Mouse (Mus musculus): ENCODE data around the gene Sar1a.

Sar1a gene

DNA sequence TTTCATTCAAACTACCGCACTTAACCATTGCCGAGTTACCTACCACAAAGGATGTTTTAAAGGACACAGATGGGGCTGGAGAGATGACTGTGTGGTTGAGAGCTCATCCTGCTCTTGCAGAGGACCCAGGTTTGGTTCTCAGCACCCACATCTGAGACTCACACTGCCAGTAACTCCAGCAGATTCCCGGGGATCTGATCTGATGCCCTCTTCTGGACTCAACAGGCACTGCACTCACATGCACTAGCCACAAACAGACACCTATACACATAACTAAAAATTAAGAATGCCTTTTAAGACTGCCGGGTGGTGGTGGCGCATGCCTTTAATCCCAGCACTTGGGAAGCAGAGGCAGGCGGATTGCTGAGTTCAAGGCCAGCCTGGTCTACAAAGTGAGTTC, 50.1 kb downstream of the Sar1a start:
- no peak for DNase-seq (ENCODE audit: low spot score)

- no peak for DNase-seq (ENCODE audit: low spot score)
These were observed 54.3 kb downstream of the Sar1a start for GRCm38 (mm10) chr10:61734377-61734776.

DNA sequence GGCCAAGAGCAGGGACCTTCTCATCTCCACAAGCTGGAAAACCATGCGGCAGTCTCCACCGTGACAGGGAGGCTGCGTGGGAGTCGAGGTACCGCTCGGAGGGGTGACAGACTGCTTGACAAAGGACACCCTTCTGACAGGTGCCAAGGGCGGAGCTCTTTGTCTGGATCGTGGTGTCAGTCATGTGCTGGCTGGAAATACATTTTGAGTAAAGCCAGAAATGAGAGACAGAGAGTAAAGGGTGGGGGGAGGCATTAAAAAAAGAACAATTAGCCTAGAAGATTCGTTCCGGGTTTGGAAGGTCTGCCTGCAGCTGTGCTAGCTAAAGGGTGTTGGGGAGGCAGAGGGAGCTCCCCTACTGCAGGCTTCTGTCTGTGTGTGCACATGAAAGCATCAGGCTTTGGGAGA, 56.6 kb downstream of the Sar1a start:
- DNase-seq (ENCODE audit: low spot score): no peak

DNA sequence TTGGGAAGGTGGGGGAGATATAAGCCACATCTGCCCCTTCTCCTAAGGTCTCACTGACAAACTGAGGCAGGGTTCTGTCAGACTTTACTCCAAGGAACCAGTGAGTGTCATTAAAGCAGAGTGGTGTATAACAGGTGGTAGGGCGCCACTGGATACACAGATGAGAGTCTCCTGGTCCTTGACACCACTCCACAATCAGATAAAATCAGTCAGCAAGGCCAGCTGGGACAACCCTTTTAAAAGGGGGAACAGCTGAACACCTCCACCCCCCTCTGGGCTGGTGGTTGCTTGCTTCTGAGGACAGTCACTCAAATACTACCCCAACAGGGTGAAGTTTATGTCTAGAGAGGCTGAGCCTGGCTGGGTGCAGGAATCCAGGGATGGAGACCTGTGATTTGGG, 57.4 kb downstream of the Sar1a start:
- DNase-seq (ENCODE audit: low spot score): no peak

- no peak for DNase-seq (ENCODE audit: low spot score)
These were observed 58.0 kb downstream of the Sar1a start for GRCm38 (mm10) chr10:61738126-61738525.

DNA sequence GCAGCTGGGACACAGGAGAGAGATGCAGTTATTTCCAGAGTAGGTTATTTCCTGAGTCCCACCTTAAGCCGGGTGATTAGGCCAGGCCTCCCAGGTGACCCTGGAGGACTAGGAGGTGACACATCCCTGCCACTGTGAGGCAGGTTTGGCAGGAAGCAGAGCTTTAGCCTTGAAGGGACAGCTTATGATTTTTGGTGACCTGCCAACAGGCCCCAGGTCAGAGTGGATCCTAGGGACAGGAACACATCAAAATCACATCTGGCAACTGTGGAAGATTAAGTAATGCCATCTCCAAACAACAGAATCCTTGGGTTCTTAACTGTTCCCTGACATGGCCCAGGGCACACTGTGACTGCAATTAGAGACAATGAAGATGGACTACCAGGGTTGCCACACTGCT, 61.2 kb downstream of the Sar1a start:
- DNase-seq (ENCODE audit: low spot score): no peak

GRCm38 (mm10) chr10:61741873-61742272, 61.8 kb downstream of the Sar1a start:
- DNase-seq (ENCODE audit: low spot score): no peak

GRCm38 (mm10) chr10:61742336-61742735, 62.2 kb downstream of the Sar1a start:
- DNase-seq (ENCODE audit: low spot score): no peak
